Mouse (Mus musculus): ENCODE measurements at regions not wholly inside any gene's neighbourhood (a gene's known extent, or its start where the extent isn't known, plus 50 kb on each side); places are given as distances from the start of the nearest gene placed in this dataset.

DNA sequence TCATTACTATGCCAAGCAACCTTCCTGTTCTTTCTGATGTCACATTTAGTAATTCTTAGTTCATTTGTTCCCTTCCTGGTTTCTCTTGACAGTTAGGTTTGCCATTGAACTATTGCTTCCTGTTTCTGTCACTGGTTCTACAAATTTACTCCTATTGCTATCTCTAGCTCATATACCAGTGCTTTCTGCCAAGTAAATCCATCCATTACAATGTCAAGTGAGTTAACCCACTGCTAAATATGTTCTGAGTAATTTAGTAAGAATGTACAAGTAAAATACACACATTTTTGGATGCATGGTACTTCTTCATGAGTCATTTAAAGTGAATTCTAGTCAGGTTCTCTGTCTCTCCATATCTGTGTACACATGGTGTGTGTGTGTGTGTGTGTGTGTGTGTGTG, 489.5 kb downstream of the Nr2f2 start:
- no peak overlapping the region for H3K4me3 ChIP-seq (replicated peaks in 1 of 3; ENCODE audit: low read depth in 2 of 3, low read length in 2 of 3, poor library complexity in 1 of 3)
- no peak overlapping the region for H3K27ac ChIP-seq (ENCODE audit: insufficient read depth, low read depth)
- H3K4me1 ChIP-seq (ENCODE audit: control insufficient read depth in 1 of 2, insufficient read depth in 2 of 2) = no peaks in the 10 kb centered on the region
- dilution Hi-C loops (cut with MboI; ENCODE audit: extremely low pct_ligation_motif_present, extremely low pct_unique_long_range_greater_than_20kb, low sequenced_read_pairs) (no loop called here), in situ Hi-C loops (cut with MboI; ENCODE audit: low pct_ligation_motif_present, low pct_unique_long_range_greater_than_20kb, low sequenced_read_pairs) (no loop called here)
- H3K9ac ChIP-seq (ENCODE audit: insufficient read depth, low read depth) = no peak overlapping the region
- no peaks in the 10 kb centered on the region for H3K36me3 ChIP-seq (replicated peaks in 1 of 2; ENCODE audit: control insufficient read depth in 1 of 2, insufficient read depth in 1 of 2, low read length in 1 of 2)
- TF ChIP-seq CHD1 (IDR thresholded peaks at IDR 0.05; ENCODE audit: low read depth, low read length) = no peak
- no peak for TF ChIP-seq E2F4 (IDR thresholded peaks at IDR 0.05; ENCODE audit: insufficient replicate concordance, low read depth, low read length)
- TF ChIP-seq MYC (IDR thresholded peaks at IDR 0.05; ENCODE audit: low read depth, low read length) = no peak
- no peak for TF ChIP-seq PAX5 (IDR thresholded peaks at IDR 0.05; ENCODE audit: low read length)
- no peak for TF ChIP-seq MAZ (IDR thresholded peaks at IDR 0.05; ENCODE audit: low read depth, low read length)
- TF ChIP-seq SIN3A (IDR thresholded peaks at IDR 0.05; ENCODE audit: low read length) = no peak
- no peak for TF ChIP-seq RAD21 (IDR thresholded peaks at IDR 0.05; ENCODE audit: low read depth, low read length)
- no peak for TF ChIP-seq HCFC1 (IDR thresholded peaks at IDR 0.05; ENCODE audit: low read depth, low read length)
- no peak for TF ChIP-seq ZMIZ1 (IDR thresholded peaks at IDR 0.05; ENCODE audit: low read depth, low read length)
- no peak for TF ChIP-seq MAFK (IDR thresholded peaks at IDR 0.05; ENCODE audit: insufficient replicate concordance, low read length)
- TF ChIP-seq CHD2 (IDR thresholded peaks at IDR 0.05; ENCODE audit: low read length) = no peak
- TF ChIP-seq ZNF384 (IDR thresholded peaks at IDR 0.05; ENCODE audit: low read depth, low read length) = no peak
- TF ChIP-seq KAT2A (IDR thresholded peaks at IDR 0.05; ENCODE audit: insufficient replicate concordance, low read length) = no peak
- TF ChIP-seq GABPA (IDR thresholded peaks at IDR 0.05; ENCODE audit: insufficient replicate concordance, low read depth, low read length) = no peak
- no peak for TF ChIP-seq MXI1 (IDR thresholded peaks at IDR 0.05; ENCODE audit: low read depth, low read length)
- no peak for TF ChIP-seq USF2 (conservative IDR thresholded peaks at IDR 0.05; ENCODE audit: low read depth, low read length)
- TF ChIP-seq ZKSCAN1 (IDR thresholded peaks at IDR 0.05; ENCODE audit: borderline replicate concordance, low read depth, low read length) = no peak
- no peaks in the 10 kb centered on the region for H3K79me2 ChIP-seq (replicated peaks; ENCODE audit: control insufficient read depth, extremely low read depth, insufficient read depth, poor library complexity, severe bottlenecking)
- no peaks in the 10 kb centered on the region for H3K27me3 ChIP-seq (replicated peaks)
- H3K4me2 ChIP-seq (ENCODE audit: insufficient read depth, low read depth, poor library complexity, severe bottlenecking) = no peak overlapping the region
- DNase-seq (ENCODE audit: extremely low read depth) = no peak
- H3K9me3 ChIP-seq (replicated peaks; ENCODE audit: low read length) = peaks cover 23% of the 10 kb centered on the region

DNA sequence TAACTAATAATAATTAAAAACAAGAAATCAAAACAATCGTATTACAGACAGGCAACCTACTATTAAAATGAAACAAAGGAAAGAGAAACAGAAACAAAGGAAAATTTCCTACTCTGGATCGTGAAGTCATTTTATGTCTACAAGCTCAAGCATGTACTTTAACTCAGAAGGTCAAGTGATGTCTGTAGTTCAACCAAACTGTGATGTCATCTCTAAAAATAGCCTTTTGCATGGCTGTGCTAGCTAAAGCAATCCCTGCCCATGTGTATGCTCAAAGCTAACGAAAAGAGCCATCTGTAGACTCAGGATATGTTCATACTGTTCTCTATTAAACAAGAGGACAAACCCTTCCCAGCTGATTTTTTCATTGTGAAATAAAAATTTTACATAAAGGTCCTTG, 500.7 kb downstream of the Nr2f2 start:
- dilution Hi-C loops (cut with MboI; ENCODE audit: extremely low pct_ligation_motif_present, extremely low pct_unique_long_range_greater_than_20kb, low sequenced_read_pairs) (no loop called here), in situ Hi-C loops (cut with MboI; ENCODE audit: low pct_ligation_motif_present, low pct_unique_long_range_greater_than_20kb, low sequenced_read_pairs) (no loop called here)
- no peak overlapping the region for H3K4me3 ChIP-seq (replicated peaks in 1 of 3; ENCODE audit: low read depth in 2 of 3, low read length in 2 of 3, poor library complexity in 1 of 3)
- H3K9ac ChIP-seq (ENCODE audit: insufficient read depth, low read depth) = no peak overlapping the region
- peaks cover 35% of the 10 kb centered on the region for H3K9me3 ChIP-seq (replicated peaks; ENCODE audit: low read length)
- H3K4me2 ChIP-seq (ENCODE audit: insufficient read depth, low read depth, poor library complexity, severe bottlenecking) = no peak overlapping the region
- H3K27ac ChIP-seq (ENCODE audit: insufficient read depth, low read depth) = no peak overlapping the region
- no peaks in the 10 kb centered on the region for H3K4me1 ChIP-seq (ENCODE audit: control insufficient read depth in 1 of 2, insufficient read depth in 2 of 2)
- H3K36me3 ChIP-seq (replicated peaks in 1 of 2; ENCODE audit: control insufficient read depth in 1 of 2, insufficient read depth in 1 of 2, low read length in 1 of 2) = no peaks in the 10 kb centered on the region
- H3K27me3 ChIP-seq (replicated peaks) = no peaks in the 10 kb centered on the region
- H3K79me2 ChIP-seq (replicated peaks; ENCODE audit: control insufficient read depth, extremely low read depth, insufficient read depth, poor library complexity, severe bottlenecking) = no peaks in the 10 kb centered on the region; the same call in 1 of the 2 replicates
- no peak for TF ChIP-seq POLR2A (IDR thresholded peaks at IDR 0.05; ENCODE audit: low read depth, low read length)
- no peak for TF ChIP-seq IRF4 (IDR thresholded peaks at IDR 0.05; ENCODE audit: low read depth, low read length)
- no peak for TF ChIP-seq CHD1 (IDR thresholded peaks at IDR 0.05; ENCODE audit: low read depth, low read length)
- TF ChIP-seq ZC3H11A (IDR thresholded peaks at IDR 0.05; ENCODE audit: low read depth, low read length) = no peak
- no peak for TF ChIP-seq POLR2AphosphoS2 (IDR thresholded peaks at IDR 0.05; ENCODE audit: low read depth, low read length)
- DNase-seq (ENCODE audit: extremely low read depth) = no peak

Data from CH12.LX (cell line).